Mouse (Mus musculus) retina, adult 2 months (tissue): ENCODE results near the gene Lrmda.
A peak's percentile ranks its signal among the peaks of the same experiment; 100 is the strongest.
"Not testable (repeated sequence)": the region's sequence is repeated elsewhere in the genome, so short reads cannot be mapped to it uniquely, and the experiment has no call there.

ENCODE experiments used
- DNase-seq: peaks from one replicate; pipeline ENCODE4 v3.0.0-alpha.2; 2012; ENCODE audit warnings: low read depth, low spot score

Gene Lrmda

DNA sequence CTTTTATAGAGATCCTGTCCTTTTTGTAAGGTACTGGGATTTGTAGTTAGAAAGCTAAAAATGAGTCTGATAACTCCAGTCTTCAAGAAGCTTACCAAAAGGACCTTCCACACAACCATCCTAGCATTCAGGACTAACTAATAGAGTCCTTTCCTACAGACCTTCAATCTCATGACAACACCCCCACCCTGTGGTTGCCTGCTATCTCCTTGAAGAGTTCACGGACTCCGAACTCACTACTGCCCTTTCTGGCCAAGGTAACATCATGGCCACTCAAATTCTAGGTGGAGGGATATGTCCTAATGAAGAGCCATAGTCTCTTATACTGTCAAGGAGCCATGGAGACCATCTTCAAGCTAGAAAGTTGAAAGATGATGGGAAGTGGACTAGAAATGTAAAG lies 762.2 kb downstream of the Lrmda start:
- no peak for DNase-seq

DNA sequence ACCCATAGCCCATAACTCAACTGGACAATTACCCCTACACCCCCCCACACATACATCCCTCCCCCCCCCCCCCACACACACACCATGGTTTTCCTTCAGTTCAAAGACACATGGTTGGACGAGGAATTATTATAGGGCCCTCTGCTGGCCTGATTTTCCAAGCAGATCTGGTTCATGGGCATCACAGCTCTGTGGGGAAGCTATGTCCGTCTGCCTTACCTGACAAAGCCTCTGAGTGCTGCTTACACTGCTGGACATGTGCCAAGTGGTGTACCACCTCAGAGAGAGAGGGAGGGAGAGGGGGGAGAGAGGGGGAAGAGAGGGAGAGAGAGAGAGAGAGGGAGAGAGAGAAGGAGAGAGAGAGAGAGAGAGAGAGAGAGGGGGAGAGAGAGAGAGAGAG lies 762.9 kb downstream of the Lrmda start:
- no peak for DNase-seq

DNA sequence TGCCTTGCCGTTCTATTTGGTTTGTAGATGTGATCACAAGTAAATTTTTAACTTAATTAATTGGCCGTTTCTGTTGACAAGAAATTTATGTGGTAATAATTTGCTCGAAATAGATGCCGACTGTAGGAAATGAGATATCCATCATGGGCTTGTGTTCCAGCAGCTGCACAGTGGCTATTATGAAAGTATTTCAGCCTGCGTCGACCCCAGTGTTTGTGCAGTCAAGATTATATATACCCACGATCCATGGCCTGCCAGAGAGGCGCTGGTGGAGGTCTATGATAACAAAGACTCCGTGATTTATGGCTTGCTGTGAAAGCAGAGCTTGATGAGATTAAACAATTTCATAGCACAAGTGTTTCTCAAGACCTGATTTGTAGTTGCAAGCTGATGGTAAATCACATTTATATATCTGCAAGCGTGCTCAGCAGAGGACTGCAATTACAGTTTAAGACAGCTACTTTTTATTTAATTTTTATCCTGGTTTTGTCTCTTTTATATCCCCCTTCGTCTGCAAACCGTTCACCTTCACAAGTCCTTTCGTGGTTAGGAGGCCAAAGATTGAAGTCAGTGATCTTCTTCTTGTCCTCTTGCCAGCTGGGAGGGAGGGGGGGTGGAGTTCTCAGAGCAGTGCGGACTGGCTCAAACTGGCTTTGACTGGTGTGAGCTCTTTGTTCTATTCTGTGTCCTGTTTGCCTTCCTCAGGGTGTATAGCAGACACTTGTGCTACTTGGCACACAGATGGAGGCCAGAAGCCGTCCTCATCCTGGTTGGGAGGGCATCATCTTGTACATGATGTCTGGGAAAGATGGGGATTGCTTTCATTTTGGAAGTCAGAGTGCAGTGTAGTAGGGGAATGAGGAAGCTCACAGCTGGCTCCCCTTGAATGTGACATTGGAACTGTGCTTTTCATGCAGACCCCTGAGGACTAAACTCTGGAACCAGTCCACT lies 764.0 kb downstream of the Lrmda start:
- no peak for DNase-seq

DNA sequence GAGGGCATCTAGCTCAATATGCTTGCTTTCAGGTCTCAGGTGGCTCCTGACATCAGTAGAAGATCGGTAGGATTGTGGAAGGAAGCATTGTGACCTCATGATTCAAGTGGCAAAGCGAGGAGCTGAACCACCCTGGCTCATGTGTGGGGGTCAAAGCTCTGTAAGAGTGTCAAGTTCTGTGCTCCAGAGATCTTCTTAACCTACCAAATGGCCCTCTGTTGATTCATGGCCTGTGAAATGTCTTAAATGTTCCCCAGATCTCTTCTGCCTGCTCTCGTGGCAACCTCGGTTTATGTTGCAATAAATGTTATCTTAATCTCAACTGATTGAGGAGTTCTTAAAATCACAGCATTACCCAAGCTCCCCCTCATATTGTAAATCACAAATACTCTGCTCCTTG lies 780.5 kb downstream of the Lrmda start:
- no peak for DNase-seq

DNA sequence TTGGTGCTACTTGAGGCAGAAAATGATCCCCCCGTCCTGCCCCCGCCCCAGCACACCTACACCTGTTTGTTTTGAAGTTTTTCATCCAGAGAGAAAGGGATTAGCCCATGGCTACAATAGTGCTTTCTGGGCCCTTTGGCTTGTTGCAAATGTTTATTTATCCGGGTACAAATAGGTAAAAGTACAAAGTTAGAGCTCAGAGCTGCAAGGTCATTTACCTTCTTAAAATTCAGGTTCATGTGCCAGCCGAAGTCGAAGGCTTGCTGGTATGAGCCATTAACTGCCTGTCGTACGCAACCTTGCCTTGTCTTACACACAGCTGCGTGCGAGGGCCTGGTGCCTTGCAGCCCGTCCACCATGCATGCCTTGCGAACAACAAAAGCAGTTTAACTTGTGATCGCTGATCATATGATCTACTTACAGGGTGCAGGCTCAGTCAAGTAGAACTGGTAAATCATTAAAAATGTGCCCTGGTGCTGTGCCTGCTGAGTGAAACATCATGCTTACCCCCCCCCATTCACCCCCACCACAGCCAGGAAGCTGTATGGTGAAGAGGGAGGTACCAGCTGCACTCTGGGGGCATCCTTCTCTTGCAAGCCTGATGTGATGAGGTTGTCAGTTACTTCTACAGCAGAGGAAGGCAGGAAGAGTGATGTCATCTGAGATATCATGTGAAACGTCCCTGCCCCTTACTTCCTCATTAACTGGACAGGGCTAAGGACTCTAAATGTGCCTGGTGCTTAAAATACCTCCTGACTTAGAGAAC lies 781.5 kb downstream of the Lrmda start:
- DNase-seq = no peak

DNA sequence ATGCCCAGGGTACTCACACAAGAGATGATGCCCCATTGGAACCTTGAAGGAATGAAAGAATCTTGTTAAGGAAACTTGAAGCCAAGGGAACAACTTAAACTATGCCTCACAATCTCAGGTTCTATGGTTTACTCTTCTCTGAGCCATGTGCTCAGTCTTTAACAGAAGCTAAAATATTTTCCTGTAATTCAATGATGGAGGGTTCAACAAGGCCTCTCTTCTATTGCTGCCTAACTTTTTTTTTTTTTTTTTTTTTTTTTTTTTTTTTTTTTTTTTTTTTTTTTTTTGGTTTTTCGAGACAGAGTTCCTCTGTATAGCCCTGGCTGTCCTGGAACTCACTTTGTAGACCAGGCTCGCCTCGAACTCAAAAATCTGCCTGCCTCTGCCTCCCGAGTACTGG lies 782.2 kb downstream of the Lrmda start:
- not testable (repeated sequence) for DNase-seq

DNA sequence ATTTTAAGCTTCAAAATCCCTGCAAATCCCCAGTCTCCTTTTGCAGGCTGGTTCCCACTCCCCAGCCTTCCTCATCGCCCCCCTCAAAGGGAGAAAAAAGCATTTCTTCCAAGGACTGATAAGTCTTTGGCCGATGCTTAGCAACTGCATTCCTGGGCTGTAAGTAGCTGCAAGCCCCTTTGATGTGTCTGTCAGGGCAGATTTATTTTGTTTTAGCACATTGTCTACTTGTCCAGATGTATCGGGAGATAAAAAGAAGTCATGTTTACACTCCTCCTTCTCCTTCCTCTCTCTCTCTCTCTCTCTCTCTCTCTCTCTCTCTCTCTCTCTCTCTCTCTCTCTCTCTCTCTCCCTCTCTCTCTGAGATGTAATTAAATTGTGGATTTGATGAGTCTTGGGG lies 787.8 kb downstream of the Lrmda start:
- no peak for DNase-seq

DNA sequence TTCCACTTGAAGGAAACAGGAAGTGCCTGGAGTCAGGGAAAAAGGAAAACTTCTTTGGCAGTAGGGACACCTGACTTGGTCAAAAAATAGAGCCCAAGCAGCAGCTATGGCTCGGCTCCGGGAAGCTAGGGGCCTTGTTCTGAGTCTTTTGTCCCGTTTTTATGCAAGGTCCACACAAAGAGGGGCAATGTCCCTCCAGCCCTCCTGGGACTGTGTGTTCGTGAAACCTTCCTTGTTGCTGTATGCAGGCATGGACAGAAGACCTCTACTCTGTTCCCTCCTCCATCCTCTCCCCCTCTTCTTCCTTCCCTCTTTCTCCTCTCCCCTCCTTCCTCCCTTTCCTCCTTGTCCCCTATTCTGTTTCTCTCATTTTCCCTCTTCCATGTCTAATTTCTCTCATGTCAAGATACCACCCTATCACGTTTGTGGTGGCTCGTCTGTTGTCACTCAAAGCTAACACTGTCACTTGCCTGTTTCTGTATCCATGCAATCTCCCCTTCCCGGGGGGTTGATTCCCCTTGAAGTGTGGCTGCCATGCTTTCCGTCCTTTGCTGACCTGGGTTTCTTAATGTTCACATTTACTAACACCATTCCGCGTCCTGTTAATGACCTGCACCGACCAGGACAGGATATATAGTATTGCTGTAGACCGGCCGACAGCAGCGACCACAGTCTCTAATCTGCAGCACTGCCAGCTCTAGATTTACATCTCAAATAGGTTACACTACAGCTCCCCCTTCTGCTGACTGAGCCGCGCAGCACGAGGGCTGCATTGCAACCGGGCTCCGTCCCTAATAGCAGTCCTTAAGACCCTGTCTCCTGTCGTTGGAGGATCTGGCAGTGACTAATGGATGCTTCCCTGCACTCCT lies 788.4 kb downstream of the Lrmda start:
- peak; percentile 26 for DNase-seq

DNA sequence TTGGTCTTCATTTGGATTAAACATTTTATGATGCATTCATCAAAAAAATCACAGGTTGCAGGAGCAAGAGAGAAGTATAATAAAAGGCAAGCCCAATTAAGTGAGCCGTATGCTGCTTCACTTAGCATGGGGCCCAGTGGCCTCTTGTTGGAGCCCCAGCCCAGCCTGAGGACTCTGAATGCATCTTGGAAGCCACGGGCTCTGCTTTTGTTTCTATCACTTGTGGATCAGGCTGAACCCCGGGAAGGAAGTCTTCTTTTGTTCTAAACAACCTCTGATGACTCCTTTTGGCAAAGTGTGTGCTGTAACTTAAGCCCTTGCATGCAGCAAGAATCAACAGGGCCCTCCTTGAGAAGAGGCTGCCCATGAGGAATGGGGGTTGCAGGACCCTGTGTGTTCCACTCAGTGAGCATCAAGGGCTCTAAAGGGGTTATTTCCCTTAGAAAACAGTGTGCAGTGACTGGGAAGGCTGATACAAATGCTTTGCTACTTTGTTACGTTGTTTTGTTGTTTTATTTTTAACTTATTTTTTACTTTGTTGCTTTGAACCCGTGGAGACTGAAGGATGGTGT lies 789.2 kb downstream of the Lrmda start:
- no peak for DNase-seq

DNA sequence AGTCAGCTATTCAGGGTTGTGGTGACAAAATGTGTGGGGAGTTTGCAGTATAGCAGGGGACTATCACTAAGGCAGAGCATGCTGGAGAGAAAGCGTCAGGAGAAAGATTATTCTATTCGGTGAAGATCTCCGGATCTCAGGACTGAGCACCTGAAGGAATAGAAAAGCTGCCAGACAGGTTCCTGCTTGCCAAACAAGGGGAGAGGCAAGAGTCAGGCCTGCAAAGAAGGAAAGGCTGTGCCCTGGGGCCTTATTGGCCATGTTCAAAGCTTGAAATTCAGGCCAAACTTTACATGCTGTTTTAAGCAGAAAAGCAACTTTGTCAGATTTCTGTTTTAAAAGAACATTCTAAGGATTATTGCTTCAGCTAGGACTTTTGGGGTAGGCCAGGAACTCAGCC lies 789.7 kb downstream of the Lrmda start:
- DNase-seq = no peak

DNA sequence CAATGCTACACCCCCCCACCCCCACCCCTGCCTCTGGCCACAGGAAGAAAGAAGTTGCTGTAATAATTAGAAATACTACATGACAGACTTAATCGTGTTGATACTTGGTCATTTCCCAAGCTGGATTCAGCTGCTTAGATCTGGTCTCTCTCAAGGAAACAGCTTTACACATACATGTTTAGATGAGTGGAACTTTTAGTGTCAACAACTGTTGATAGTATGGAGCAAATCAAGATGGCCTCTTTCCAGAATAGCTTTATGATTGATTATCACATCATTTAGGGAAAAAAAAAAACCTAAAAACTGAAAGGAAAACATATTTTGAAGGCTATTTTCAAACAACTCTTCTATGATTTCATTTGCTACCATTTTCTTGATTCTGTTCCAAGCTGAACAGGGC lies 791.0 kb downstream of the Lrmda start:
- DNase-seq = no peak

DNA sequence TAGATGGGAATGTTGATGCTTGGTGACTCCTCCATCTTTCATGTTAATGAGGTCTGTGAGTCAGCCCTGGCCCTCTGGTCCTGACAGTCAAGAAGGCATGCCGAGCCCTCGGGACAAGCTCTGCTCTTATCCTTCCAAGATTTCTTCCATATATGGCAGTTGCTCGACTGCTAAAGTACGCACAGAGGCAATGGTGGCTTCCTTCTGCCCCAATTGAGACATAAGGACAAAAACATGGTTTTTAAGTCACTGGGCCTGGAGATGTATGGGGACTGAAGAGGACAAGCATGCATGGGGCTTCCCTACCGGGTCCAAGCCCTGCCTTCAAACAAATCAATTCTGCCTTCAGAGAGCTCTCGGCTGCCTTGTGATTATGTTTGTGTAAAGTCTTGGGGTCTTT lies 793.3 kb downstream of the Lrmda start:
- DNase-seq = no peak

DNA sequence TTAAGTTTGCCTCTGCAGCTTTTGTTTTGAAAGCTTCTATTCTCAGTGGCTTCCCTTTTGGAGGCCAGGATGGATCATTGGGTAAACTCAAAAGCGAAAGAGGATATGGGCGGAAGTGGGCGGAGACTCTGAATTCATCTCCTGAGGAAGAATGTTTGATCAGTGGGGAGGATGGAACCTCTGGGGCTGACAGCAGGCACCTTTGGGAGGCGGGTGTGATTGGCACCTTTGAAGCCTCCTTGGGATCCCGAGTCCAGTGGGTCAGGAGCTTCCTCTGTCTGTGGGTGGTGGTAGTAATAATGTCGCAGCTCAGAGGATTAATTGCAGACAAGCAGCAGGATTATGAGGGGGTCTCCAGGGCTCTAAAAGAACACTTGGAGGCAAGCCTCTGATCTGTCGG lies 793.9 kb downstream of the Lrmda start:
- DNase-seq = no peak

DNA sequence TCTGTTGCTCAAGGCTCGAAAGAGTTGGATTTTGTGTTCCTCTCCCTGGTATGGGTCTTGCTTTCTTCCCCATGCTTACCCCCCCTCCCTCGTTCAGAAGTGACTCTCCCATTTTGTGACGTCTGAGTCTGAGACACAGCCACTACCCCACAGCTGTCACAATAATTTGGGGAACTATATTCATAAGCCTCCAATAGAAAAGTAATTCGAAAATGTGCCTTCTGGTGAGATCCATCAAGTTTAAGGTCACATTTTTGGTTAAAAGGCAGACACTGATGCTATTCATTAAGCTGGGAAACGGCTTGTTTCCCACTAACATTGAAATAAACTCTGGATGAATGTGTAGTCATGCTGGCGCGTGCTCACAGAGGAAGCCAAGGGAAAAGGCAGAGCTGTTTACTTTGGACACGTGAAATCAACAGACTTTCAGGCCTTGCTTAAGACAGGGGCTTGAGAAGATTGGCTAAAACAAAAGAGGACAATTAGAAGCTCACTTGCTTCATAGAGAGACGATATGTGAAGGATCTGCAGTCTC lies 795.4 kb downstream of the Lrmda start:
- DNase-seq = no peak

DNA sequence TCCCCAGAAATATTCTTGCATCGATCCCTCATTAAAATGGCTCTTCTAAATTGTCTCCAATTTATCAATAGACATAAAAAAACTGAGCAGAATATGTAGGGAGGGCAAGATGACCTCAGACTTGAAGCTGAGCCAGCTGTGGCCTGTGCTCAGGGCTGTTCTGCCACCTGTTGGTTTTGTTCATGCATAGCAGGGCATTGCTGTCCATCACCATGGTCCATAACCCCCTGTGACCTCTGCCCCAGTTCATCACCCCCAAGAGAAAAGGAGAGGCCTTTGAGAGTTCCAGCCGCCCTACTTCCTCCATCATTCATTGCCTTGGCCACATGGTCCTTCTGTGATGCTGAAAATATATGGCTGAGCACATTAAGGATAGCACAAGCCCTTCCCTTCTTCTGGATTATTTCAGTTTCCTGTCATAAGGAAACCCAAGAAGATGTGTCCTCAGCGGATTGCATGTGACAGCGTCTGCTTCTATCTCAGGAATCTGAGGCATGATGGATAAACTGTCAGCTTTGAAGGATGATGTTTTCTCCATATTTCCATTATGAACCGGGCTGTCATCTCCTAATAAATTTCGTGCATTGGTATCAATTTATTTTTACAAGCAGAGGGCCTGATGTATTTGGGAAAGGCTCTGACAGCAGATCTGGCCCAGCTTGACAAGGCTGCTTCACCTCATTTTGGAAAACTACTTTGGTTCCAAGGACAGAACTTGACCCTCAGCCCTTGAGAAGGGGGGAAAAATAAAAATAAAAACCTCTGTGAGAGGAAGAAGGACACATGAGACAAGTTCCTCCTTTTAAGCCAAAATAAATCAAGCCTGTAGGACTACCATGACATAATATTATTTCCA lies 798.1 kb downstream of the Lrmda start:
- no peak for DNase-seq

DNA sequence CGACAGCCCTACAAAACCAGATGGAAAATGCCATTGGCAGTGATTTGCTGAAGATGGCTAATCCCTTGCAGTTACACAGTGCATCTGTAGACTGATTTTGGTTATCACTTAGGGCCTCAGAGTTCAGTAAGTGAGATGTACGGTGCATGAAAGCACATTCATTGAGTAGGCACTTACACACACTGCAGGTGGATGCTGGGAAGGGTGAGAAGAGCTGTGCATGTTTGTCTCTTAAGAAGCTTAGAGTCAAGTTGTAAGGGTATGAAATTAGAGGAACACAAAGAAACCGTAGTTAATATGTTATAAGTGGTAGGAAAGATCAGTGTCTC lies 798.7 kb downstream of the Lrmda start:
- DNase-seq = no peak

DNA sequence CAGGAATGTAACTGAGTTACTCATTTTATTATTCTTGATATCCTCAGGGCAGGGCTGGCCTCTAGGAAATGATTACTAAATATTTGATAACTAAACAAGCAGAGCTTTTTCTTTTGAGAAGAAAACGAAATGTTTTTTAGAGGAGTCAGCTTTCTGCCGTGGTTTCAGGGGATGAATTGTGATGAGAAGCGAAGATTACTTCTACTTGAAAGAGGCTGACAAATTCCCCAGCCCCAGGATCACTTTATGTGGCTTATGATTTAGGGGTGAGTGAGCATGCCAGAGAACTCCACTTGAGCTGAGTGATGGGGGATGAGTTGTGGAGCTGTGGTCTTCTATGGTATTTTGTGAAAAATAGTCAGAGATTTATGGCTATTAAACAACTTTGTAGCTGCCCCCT lies 803.4 kb downstream of the Lrmda start:
- DNase-seq = no peak

DNA sequence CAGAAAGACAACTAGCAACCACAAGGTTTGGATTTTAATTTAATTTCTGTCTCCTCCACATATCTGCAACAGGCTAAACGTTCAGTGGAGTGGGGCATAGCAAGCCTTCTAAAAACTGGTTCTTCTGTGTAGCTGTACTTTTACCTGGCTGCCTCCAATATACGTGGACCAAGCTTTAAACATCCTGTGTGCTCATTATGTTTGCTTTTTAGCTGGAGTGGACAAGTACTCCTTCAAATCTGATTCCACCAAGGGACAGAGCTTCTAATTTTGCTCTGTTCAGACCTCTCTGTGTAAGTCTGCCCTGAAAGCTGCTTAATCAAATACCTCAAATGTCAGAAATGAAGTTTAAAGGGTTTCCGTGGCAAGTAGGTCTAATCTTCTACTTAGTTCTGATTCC lies 807.3 kb downstream of the Lrmda start:
- no peak for DNase-seq

DNA sequence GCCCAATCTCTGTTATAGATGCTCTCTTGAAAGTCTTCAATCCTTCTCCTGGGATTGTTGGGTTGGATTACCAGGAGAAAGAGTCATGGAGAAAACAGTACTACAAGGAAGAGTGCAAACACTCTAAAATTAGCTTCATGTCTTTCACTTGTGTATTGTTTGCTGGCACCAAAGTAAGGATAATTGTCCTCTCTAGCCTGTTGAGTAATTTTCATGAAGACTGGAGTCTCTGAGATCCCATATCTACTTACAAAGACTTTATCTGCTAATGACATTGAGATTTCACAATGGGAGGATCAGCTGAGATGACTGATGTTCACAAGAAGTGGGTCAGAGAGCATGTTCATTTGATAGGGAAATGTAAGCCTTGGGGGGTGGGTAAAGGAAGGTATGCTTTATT lies 817.5 kb downstream of the Lrmda start:
- DNase-seq = no peak

DNA sequence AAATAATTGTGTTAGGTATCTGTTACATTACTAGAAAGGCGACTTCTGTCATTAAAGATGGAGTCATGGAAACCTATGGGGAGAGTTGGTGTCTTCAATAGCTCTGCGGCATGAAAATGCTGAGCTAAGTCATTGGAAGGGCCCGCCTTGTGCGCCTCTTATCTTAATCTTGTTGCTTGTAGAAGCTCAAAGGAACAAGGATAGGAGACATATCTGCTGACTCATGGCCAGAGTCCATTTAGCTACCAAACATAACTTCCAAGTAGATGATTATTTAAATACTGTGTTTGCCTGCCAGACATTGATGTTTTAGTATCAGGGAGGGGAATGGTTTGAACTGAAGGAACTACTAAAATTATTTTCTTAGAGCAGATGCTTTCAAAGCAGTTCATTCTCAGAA lies 821.6 kb downstream of the Lrmda start:
- DNase-seq = no peak

DNA sequence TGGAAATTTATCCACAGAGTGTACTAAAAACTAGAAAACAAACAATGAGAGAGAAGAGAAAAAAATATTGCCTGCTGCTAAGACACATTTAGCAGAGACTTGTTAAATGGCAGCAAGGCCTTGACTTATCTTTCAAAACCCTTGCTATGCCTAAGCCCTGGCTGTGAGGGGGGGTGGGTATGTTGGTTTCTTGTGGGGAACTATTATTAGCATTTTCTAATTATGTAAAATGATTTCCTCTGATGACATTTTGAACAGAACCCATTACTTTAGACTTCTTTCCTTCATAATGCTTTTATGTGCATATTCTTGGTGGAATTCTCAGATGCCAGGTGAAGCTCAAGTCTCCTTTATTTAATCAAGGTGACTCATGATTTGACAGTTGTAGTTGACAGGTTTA lies 824.5 kb downstream of the Lrmda start:
- DNase-seq = no peak
